Mouse (Mus musculus): ENCODE measurements around the gene Hist1h1d. TPM values are rescaled to one million over a fixed set of nuclear protein-coding genes. Genes with fewer than 3 reads are reported as not detected.

Hist1h1d gene
- polyA plus RNA-seq, 1 experiment from 2014 or later = 0.86 TPM

DNA sequence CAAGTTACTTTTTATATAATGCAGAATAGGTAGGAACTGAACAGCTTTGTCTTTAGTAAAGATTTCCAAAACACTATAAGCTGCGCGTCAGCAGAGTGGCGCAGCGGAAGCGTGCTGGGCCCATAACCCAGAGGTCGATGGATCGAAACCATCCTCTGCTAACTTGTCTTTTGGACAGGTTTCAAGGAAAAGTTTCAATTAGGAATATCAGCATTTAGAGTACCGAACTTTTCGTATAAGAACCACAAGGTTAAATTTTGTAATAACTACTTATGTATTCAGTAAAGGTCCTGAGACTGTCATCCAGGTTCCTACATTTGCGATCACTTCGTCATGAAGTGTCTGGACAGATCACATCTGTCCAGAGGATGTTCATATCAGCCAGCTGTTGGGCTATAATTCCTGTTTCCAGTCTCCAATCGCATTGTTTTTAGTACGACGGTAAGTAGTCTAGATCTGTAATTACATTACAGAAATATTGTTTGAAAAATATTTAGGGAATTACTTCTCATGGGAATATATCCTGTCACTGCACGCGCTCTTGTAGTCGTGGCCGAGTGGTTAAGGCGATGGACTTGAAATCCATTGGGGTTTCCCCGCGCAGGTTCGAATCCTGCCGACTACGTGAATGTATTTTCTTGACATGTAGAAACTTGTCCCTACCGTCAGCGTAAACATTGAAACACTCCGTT lies 35.3 kb upstream of the Hist1h1d start:
- Histone ChIP-seq H3K4me3 (peak overlapping the region; percentile 55), H3K27me3 (no peaks in the 10 kb centered on the region), H3K9me3 (no peaks in the 10 kb centered on the region), H3K4me2 (peak overlapping the region; percentile 89), H3K4me1 (peaks cover 15% of the 10 kb centered on the region; the same call in 1 of the 2 replicates), H3K27ac (peak overlapping the region; percentile 81), H3K9ac (peak overlapping the region; percentile 36; the same call in 1 of the 2 replicates), H3K36me3 (no peaks in the 10 kb centered on the region)
- ATAC-seq (ENCODE audit: borderline replicate concordance, extremely low read depth, low FRiP score, low TSS enrichment) = peak; percentile 87
- under 1% methylated on average over 27 of the region's 27 CpGs for WGBS

GRCm38 (mm10) chr13:23518295-23518603 lies 34.8 kb upstream of the Hist1h1d start:
- peak overlapping the region; percentile 55 for H3K4me3 ChIP-seq
- no peaks in the 10 kb centered on the region for H3K36me3 ChIP-seq
- WGBS = under 1% methylated on average over 6 of the region's 6 CpGs
- no peaks in the 10 kb centered on the region for H3K9me3 ChIP-seq
- H3K9ac ChIP-seq = peak overlapping the region; percentile 24; the same call in 1 of the 2 replicates
- H3K27ac ChIP-seq = no peak overlapping the region; the same call in 1 of the 2 replicates
- peak overlapping the region; percentile 89 for H3K4me2 ChIP-seq
- H3K27me3 ChIP-seq = no peaks in the 10 kb centered on the region
- H3K4me1 ChIP-seq = peaks cover 15% of the 10 kb centered on the region; the same call in 1 of the 2 replicates
- ATAC-seq (ENCODE audit: borderline replicate concordance, extremely low read depth, low FRiP score, low TSS enrichment) = no peak

GRCm38 (mm10) chr13:23518885-23519284 lies 34.2 kb upstream of the Hist1h1d start:
- Histone ChIP-seq H3K27ac (peak overlapping the region; percentile 69), H3K4me2 (peak overlapping the region; percentile 89), H3K4me1 (peaks cover 15% of the 10 kb centered on the region; the same call in 1 of the 2 replicates), H3K27me3 (no peaks in the 10 kb centered on the region), H3K9ac (no peak overlapping the region), H3K36me3 (no peaks in the 10 kb centered on the region), H3K4me3 (peak overlapping the region; percentile 55), H3K9me3 (no peaks in the 10 kb centered on the region)
- ATAC-seq (ENCODE audit: borderline replicate concordance, extremely low read depth, low FRiP score, low TSS enrichment) = peak; percentile 53; the same call in 1 of the 2 replicates
- 0% methylated on average over 6 of the region's 6 CpGs for WGBS

- H3K27ac ChIP-seq = peak overlapping the region; percentile 69
- peaks cover 15% of the 10 kb centered on the region; the same call in 1 of the 2 replicates for H3K4me1 ChIP-seq
- no peaks in the 10 kb centered on the region for H3K9me3 ChIP-seq
- peak; percentile 60; the same call in 1 of the 2 replicates for ATAC-seq (ENCODE audit: borderline replicate concordance, extremely low read depth, low FRiP score, low TSS enrichment)
- no peak overlapping the region for H3K9ac ChIP-seq
- no peaks in the 10 kb centered on the region for H3K36me3 ChIP-seq
- under 1% methylated on average over 10 of the region's 10 CpGs for WGBS
- peak overlapping the region; percentile 89 for H3K4me2 ChIP-seq
- H3K4me3 ChIP-seq = peak overlapping the region; percentile 55
- H3K27me3 ChIP-seq = no peaks in the 10 kb centered on the region
Measured at GRCm38 (mm10) chr13:23519416-23519815, 33.6 kb upstream of the Hist1h1d start.

GRCm38 (mm10) chr13:23521703-23522102 lies 31.4 kb upstream of the Hist1h1d start:
- Histone ChIP-seq H3K36me3 (no peaks in the 10 kb centered on the region), H3K9ac (no peak overlapping the region), H3K4me3 (peak overlapping the region; percentile 0; the same call in 1 of the 2 replicates), H3K9me3 (no peaks in the 10 kb centered on the region), H3K27ac (no peak overlapping the region), H3K27me3 (no peaks in the 10 kb centered on the region), H3K4me1 (peaks cover 14% of the 10 kb centered on the region; the same call in 1 of the 2 replicates), H3K4me2 (peak overlapping the region; percentile 36)
- ATAC-seq (ENCODE audit: borderline replicate concordance, extremely low read depth, low FRiP score, low TSS enrichment) = no peak
- WGBS = under 1% methylated on average over 14 of the region's 14 CpGs

DNA sequence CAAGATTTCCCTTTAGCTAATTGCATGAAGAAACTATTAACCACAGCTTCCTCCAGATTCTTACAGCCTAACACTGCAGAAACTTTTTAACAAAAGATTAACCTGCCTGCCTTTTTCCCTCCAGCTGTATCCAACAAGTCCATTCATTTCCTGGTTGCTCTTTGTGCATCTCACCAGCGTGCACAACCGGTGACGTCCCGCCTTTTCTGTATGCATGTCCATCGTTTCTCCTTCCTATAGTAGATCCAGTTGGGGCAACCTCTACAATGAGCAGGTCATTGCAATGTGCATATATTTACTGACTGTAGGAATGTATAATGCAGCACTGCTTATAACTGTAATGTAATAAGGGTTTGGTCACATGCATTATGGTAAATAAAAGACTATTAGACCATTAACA lies 29.1 kb upstream of the Hist1h1d start:
- 40% methylated on average over 5 of the region's 5 CpGs for whole genome bisulfite sequencing
- Histone ChIP-seq H3K27me3 (no peaks in the 10 kb centered on the region), H3K9me3 (no peaks in the 10 kb centered on the region), H3K4me3 (no peak overlapping the region), H3K4me2 (no peak overlapping the region), H3K36me3 (no peaks in the 10 kb centered on the region), H3K4me1 (peaks cover 24% of the 10 kb centered on the region), H3K9ac (no peak overlapping the region), H3K27ac (no peak overlapping the region)
- ATAC-seq (ENCODE audit: borderline replicate concordance, extremely low read depth, low FRiP score, low TSS enrichment) = no peak

- WGBS = 12% methylated on average over 5 of the region's 5 CpGs
- no peaks in the 10 kb centered on the region for H3K36me3 ChIP-seq
- H3K9ac ChIP-seq = no peak overlapping the region
- no peaks in the 10 kb centered on the region for H3K9me3 ChIP-seq
- peaks cover 25% of the 10 kb centered on the region for H3K4me1 ChIP-seq
- H3K27ac ChIP-seq = no peak overlapping the region
- no peak overlapping the region for H3K4me3 ChIP-seq
- peak overlapping the region; percentile 6; the same call in 1 of the 2 replicates for H3K4me2 ChIP-seq
- ATAC-seq (ENCODE audit: borderline replicate concordance, extremely low read depth, low FRiP score, low TSS enrichment) = 0 out of 2 replicates have a peak, but pooled peaks have one; percentile 47
- H3K27me3 ChIP-seq = no peaks in the 10 kb centered on the region
Measured at GRCm38 (mm10) chr13:23524654-23525053, 28.4 kb upstream of the Hist1h1d start.

DNA sequence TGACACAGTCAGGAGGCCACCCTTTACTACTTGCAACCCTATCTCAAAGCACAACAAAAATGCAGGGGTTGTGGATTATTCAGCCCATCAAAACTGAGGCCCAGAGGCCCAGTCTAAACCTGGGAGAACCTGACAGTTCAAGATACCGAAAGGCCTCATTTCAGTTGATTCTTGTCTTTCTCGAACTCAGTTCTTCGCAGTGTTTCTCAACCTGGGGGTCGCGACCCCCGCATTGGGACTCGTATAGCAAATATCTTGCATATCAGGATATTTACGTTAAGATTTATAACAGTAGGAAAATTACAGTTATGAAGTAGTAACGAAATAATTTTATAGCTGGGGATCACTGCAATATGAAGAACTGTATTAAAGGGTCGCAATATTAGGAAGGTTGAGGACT lies 27.2 kb upstream of the Hist1h1d start:
- under 1% methylated on average over 10 of the region's 10 CpGs for WGBS

GRCm38 (mm10) chr13:23526312-23526711 lies 26.8 kb upstream of the Hist1h1d start:
- peak; percentile 46; the same call in 1 of the 2 replicates for ATAC-seq (ENCODE audit: borderline replicate concordance, extremely low read depth, low FRiP score, low TSS enrichment)
- peak overlapping the region; percentile 40 for H3K4me3 ChIP-seq
- no peaks in the 10 kb centered on the region for H3K9me3 ChIP-seq
- peaks cover 15% of the 10 kb centered on the region for H3K4me1 ChIP-seq
- peak overlapping the region; percentile 24; the same call in 1 of the 2 replicates for H3K9ac ChIP-seq
- H3K27me3 ChIP-seq = no peaks in the 10 kb centered on the region
- under 1% methylated on average over 17 of the region's 17 CpGs for WGBS
- peak overlapping the region; percentile 54 for H3K4me2 ChIP-seq
- no peaks in the 10 kb centered on the region for H3K36me3 ChIP-seq
- H3K27ac ChIP-seq = peak overlapping the region; percentile 67

More for the DNA sequence above, 27.2 kb upstream of the Hist1h1d start:
- H3K36me3 ChIP-seq = no peaks in the 10 kb centered on the region
- H3K27ac ChIP-seq = no peak overlapping the region
- H3K4me1 ChIP-seq = peaks cover 17% of the 10 kb centered on the region
- H3K9ac ChIP-seq = peak overlapping the region; percentile 24
- ATAC-seq (ENCODE audit: borderline replicate concordance, extremely low read depth, low FRiP score, low TSS enrichment) = no peak
- H3K27me3 ChIP-seq = no peaks in the 10 kb centered on the region
- peak overlapping the region; percentile 52 for H3K4me2 ChIP-seq
- no peaks in the 10 kb centered on the region for H3K9me3 ChIP-seq
- H3K4me3 ChIP-seq = peak overlapping the region; percentile 40

DNA sequence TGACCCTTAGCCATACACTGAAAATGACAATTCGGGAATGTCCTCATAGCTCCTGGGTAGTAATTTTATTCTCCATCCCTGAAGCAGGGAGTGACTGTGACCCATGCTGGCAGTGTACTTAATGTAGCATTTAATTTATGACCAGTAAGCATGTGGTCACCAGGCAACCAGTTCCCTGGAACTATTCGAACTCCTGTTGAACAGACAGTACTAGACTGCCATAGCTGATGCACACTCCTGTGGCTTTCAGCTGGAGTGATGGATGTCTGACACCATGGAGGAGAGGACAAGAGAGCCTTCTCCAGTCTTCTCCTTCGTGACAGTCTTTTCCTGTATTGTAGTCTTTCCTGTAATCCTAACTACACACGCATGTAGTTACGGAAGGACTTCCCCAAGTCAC lies 24.1 kb upstream of the Hist1h1d start:
- no peaks in the 10 kb centered on the region for H3K27me3 ChIP-seq
- H3K4me2 ChIP-seq = peak overlapping the region; percentile 5; the same call in 1 of the 2 replicates
- ATAC-seq (ENCODE audit: borderline replicate concordance, extremely low read depth, low FRiP score, low TSS enrichment) = no peak
- H3K9me3 ChIP-seq = no peaks in the 10 kb centered on the region
- no peaks in the 10 kb centered on the region for H3K36me3 ChIP-seq
- H3K27ac ChIP-seq = peak overlapping the region; percentile 33; the same call in 1 of the 2 replicates
- H3K9ac ChIP-seq = no peak overlapping the region
- peaks cover 28% of the 10 kb centered on the region for H3K4me1 ChIP-seq
- no peak overlapping the region for H3K4me3 ChIP-seq
- 65% methylated on average over 5 of the region's 5 CpGs for WGBS

DNA sequence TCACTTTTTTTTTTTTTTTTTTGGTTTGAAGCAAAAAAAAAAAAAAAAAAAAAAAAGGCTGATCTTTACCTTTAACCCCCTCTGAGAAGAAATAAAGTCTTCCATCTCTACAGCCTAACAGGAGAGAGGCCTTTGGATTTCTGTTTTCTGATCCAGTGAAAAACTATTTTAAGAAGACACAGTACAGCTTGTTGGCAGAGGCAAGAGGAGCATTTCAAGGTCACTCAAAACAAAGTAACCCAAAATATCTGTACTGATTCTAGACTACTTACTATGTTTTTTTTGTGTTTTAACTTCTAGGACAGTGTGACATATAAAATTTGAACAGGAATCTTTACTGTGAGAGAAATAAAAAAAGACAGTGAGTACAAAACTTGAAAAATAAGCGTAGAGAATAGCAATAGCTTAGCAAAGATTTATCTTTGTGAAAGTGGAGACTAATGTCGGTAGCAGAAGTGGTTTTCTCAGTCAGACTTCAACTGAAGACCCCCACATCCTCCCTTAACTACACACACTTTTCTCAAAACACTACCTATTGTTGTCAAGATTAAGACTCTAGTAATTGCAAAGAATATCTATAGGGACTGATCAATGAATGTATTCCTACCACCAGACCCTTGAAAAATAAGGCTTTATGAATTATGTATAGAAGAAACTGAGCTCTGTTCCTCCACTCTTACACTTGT lies 23.4 kb upstream of the Hist1h1d start:
- peaks cover 31% of the 10 kb centered on the region for H3K4me1 ChIP-seq
- no peaks in the 10 kb centered on the region for H3K9me3 ChIP-seq
- ATAC-seq (ENCODE audit: borderline replicate concordance, extremely low read depth, low FRiP score, low TSS enrichment) = no peak
- 9% methylated on average over 2 of the region's 2 CpGs for WGBS
- H3K4me3 ChIP-seq = peak overlapping the region; percentile 48
- H3K4me2 ChIP-seq = peak overlapping the region; percentile 66
- no peaks in the 10 kb centered on the region for H3K36me3 ChIP-seq
- no peaks in the 10 kb centered on the region for H3K27me3 ChIP-seq
- peak overlapping the region; percentile 98 for H3K27ac ChIP-seq
- H3K9ac ChIP-seq = peak overlapping the region; percentile 57
